ENCODE assay signal across 8 mouse cellular contexts in the genomic region with DNA sequence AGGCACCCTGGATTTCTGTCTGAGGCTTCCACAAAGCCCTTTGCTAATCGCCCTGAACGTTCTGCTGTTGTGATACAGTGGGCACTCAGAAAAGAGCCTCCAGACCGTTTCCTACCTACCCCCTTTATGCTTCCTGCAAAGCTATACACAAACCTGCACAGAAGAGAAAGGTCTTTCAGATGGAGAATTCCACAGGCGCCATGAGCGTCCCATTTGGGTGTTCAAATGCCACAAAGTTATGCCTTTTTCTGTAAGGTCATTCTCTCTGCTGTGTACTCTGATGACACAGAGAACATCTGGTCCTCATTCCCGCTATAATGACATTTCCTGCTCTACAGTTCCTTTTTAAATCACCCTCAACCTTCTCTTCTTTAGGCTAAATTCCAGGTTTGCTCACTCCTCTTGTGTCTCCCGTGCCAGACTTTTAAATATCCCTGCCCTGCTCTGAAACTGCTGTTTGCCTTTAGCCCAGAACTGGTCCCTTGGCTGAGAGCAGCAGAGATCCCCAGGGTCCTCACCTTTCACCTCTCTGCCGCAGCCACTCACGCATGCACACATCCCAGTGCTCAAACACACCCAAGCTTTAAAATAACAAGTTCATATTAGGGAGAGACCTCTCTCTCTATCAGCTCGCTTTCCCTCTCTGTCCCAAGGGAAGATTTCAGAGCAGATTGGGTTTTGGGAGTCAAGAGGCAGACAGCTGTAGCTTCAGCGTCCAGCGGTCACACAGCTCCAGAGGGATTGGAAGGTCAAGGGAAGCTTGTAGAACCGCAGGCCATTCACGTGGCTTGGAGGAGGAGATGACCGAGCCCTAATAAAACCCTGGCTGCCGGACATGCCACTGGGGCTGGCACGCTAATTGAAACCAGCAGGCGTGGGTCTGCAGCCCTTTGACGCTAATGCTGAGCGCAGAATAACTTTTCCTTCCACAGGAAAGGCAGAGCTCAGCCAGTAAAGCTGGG.
DNase-seq lines count a peak whose midpoint lies in the region; ATAC-seq lines count a peak whose summit lies in the region.

No protein-coding gene starts in this region.

- peak overlapping the region; percentile 22 for H3K4me2 ChIP-seq in intestine, embryonic 14.5 days (ENCODE audit: low read length)
- no peak overlapping the region for H3K4me2 ChIP-seq in intestine, embryonic 16.5 days (ENCODE audit: low read depth, low read length)
- no peak overlapping the region for H3K4me2 ChIP-seq in midbrain, embryonic 11.5 days

- no peak overlapping the region for H3K9ac ChIP-seq in intestine, embryonic 14.5 days (ENCODE audit: low read length)
- no peak overlapping the region for H3K9ac ChIP-seq in intestine, embryonic 16.5 days (ENCODE audit: low read depth, low read length)
- no peak overlapping the region for H3K9ac ChIP-seq in midbrain, embryonic 11.5 days (ENCODE audit: low read length)

- no peaks in the 10 kb centered on the region for H3K36me3 ChIP-seq in intestine, embryonic 14.5 days (ENCODE audit: control insufficient read depth, insufficient read depth, low read length)
- H3K36me3 ChIP-seq in intestine, embryonic 16.5 days (ENCODE audit: control insufficient read depth, insufficient read depth, low read length) = no peaks in the 10 kb centered on the region
- H3K36me3 ChIP-seq in midbrain, embryonic 11.5 days (ENCODE audit: control insufficient read depth, insufficient read depth, low read length) = no peaks in the 10 kb centered on the region

- H3K4me3 ChIP-seq in intestine, embryonic 14.5 days (ENCODE audit: low read depth, low read length) = no peak overlapping the region
- H3K4me3 ChIP-seq in intestine, embryonic 16.5 days (ENCODE audit: low read length) = no peak overlapping the region
- no peak overlapping the region for H3K4me3 ChIP-seq in midbrain, embryonic 11.5 days (ENCODE audit: low read depth, low read length)

- no peaks in the 10 kb centered on the region for H3K9me3 ChIP-seq in intestine, embryonic 14.5 days (ENCODE audit: control insufficient read depth, low read length)
- H3K9me3 ChIP-seq in intestine, embryonic 16.5 days (ENCODE audit: control insufficient read depth, low read length) = no peaks in the 10 kb centered on the region
- H3K9me3 ChIP-seq in midbrain, embryonic 11.5 days (ENCODE audit: control insufficient read depth, low read length) = no peaks in the 10 kb centered on the region

- no peak for DNase-seq in intestine, embryonic 14.5 days (ENCODE audit: low spot score)
- DNase-seq in cerebellum, postnatal 10 days = peak; percentile 34 to 49
- peak; percentile 64 to 73 for DNase-seq in heart, adult 18-20 months
- peak; percentile 67 for DNase-seq in kidney, adult 11 months
- peak; percentile 91 for DNase-seq in midbrain, embryonic 11.5 days (ENCODE audit: low spot score, missing footprints)
- DNase-seq in testis, postnatal 14 days (ENCODE audit: low spot score) = peak; percentile 6
- no peak for DNase-seq in thymus, postnatal 4 days

- ATAC-seq in intestine, embryonic 14.5 days (replicated peaks; ENCODE audit: low FRiP score, low TSS enrichment, low read depth) = no peak
- no peak for ATAC-seq in intestine, embryonic 16.5 days
- peak; percentile 55 for ATAC-seq in midbrain, embryonic 11.5 days (ENCODE audit: low FRiP score)

- H3K27me3 ChIP-seq in intestine, embryonic 14.5 days (replicated peaks; ENCODE audit: control insufficient read depth, insufficient read depth, low read length) = no peaks in the 10 kb centered on the region
- no peaks in the 10 kb centered on the region for H3K27me3 ChIP-seq in intestine, embryonic 16.5 days (replicated peaks; ENCODE audit: control insufficient read depth, insufficient read depth, low read length)
- H3K27me3 ChIP-seq in midbrain, embryonic 11.5 days (ENCODE audit: control insufficient read depth, insufficient read depth, low read length) = no peaks in the 10 kb centered on the region

- 27% methylated on average over 20 of the region's 20 CpGs for WGBS in intestine, embryonic 14.5 days
- WGBS in intestine, embryonic 16.5 days = 40% methylated on average over 20 of the region's 20 CpGs
- WGBS in midbrain, embryonic 11.5 days = 52% methylated on average over 20 of the region's 20 CpGs

- H3K4me1 ChIP-seq in intestine, embryonic 14.5 days (replicated peaks; ENCODE audit: control insufficient read depth, insufficient read depth, low read length) = peaks cover 4% of the 10 kb centered on the region; the same call in 1 of the 2 replicates
- 0 out of 2 replicates have a peak, but pooled peaks cover 4% of the 10 kb centered on the region for H3K4me1 ChIP-seq in intestine, embryonic 16.5 days (ENCODE audit: control insufficient read depth, insufficient read depth, low read length)
- H3K4me1 ChIP-seq in midbrain, embryonic 11.5 days (ENCODE audit: control insufficient read depth, insufficient read depth, low read length) = peaks cover 3% of the 10 kb centered on the region; the same call in 1 of the 2 replicates

- H3K27ac ChIP-seq in intestine, embryonic 14.5 days (ENCODE audit: low read depth) = no peak overlapping the region
- H3K27ac ChIP-seq in intestine, embryonic 16.5 days (ENCODE audit: low read length) = no peak overlapping the region
- H3K27ac ChIP-seq in midbrain, embryonic 11.5 days (ENCODE audit: low read depth, low read length) = no peak overlapping the region

Comparison
In these comparisons a context has a peak if more than half of its experiments do, and no peak if none do; other contexts are left out.
1. DNase-seq: peak in cerebellum, postnatal 10 days (2 of 2), heart, adult 18-20 months (2 of 2), kidney, adult 11 months (single experiment), midbrain, embryonic 11.5 days (single experiment) and testis, postnatal 14 days (single experiment); none in intestine, embryonic 14.5 days (single experiment) and thymus, postnatal 4 days (single experiment).